Mouse (Mus musculus): ENCODE measurements around the gene Kazn.

Kazn gene

DNA sequence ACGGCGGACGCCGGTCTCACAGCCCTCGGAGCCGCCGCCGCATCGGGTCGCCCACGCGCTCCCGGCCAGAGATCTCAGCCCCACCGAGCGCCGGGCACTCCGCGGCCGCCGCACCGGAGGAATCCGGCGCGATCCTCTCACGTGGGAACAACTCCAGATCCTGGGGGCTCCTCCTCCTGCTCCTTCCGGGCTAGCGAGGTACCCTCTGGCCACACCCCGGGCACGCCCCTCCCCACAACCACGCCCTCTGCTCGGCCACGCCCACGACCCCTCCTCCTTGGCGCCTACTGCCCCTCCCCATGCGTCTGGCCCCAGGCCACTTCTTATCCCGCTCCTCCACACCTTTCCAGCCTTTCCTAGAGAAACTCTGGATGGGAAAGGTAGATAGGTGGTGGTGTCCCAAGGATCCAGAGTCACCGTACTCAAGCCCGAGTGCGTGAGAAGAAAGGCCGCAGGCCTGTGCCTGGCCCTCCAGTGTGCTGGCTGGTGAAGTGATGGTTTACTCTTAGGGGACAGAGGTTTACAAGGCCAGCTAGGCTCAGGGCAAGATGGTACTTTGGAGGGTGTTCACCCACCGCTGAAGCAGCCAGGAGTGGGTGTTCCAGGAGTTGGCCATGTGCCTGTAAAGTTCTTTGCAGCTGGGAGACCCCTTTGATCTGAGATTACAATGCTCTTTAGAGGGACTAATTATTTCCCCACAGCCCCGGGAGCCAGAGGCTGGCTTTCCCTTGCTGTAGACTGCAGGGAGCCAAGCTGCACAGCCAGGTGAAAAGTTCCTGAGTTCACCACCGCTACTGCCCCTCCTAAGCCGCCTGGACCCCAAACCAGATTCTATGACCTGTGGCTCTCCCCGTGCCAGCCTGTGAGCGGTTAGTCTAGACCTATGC lies at the start of gene Kazn:
Gene Kazn (minus strand): TSS at position 162 of the 887 bp plus-strand sequence.
- DNase-seq, result peak; percentile 81

DNA sequence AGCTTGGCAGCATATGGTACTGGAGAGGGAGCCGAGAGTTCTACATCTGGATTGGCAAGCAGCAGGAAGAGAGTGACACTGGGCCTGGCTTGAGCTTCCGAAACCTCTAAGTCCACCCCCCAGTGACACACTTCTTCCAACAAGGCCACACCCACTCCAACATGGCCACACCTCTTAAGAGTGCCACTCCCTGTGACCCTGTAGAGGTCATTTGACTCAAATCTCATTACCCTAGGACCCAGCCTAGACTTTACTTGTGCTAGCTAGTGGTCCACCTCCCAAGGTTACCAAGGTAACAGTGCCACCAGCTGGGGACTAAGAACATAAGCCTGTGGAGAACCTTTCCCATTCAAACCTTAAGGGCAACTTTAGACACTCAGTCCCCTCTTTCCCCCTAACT lies 46.3 kb upstream of the Kazn start:
- no peak for DNase-seq

DNA sequence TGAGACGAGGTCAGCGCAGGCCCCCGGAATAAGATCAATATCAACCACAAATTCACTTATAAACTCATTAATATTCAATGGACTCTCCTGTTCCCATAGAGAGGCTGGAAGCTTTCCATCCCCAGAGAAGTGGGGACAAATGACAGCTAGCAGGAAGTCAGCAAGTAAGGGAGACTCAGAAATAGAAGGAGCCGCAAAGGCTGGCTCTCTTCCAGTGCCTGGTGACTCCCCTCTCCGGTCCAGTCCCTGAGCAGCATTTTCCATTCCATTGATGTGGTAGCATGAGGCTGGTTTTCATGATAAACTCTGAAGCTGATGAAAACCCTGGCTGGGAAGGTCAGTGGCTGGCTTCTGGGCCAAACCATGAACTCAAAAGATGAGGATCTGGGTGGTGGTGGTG lies 44.7 kb upstream of the Kazn start:
- no peak for DNase-seq

DNA sequence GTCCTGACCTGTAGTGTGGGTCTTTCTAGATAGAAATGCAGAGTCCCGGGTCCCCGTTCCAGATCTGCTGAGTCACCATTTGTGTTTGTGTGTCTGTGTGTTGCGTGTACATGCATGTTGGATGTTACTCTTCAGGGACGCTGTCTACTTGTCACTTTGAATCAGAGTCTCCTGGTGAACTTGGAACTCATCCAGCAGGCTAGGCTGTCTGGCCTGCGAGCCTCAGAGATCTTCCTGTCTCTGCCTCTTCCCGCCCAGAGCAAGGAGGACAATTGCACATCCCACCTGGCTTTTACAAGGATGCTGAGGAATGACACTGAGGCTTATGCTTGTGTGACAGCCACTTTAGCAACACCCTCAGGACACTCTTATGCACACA lies 39.0 kb upstream of the Kazn start:
- DNase-seq, result peak; percentile 48

DNA sequence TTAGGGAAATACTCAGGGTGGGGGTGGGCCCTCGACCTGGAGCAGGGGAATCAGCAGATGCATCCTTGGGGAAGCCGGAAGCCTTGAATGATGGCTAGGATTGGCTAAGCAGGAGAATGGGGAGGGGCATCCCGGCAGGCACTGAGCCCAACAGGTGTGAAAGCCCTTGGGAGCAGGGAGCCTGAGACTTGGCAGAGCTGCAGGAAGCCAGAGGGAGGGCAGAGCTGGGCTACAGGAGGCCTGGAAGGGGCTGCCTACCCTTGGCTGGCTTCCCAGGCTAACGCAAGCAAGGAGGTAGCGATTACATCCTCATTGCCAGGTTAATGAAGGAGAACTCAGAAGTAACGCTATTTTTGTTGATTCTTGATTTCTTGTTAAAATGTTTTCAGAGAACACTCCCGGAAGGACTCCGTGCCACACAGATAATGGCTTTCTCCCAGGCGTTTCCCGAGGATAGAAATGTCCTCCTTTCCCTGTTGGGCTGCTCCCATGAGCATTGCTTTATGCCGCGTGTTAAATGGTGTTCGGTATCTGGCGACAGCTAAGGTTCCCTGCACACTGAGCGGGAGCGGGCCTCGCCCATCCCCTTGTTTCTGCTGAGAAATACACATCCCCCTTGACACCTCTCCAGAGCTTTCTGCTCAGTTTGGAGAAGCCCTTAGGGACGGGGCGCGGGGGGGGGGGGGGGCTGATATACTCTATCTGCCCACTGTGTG lies 38.4 kb upstream of the Kazn start:
- DNase-seq, result peak; percentile 72

DNA sequence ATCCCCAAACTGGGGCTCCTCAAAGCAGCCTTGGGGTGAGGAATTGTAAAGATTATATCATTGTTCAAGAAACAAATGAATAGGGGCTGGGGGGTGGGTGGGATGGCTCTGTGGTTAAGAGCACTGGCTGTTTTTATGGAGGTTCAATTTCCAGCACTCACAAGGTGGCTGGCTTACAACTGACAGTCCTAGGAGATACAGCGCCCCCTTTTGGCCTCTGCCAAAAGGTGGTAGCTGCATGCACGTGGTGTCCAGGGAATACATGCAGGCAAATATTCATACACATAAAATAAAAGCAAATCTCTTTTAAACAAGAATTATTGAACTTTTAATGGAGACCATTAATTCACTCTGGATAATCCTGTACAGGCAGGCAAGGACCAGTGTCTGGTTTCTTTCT lies 36.0 kb upstream of the Kazn start:
- no peak for DNase-seq

DNA sequence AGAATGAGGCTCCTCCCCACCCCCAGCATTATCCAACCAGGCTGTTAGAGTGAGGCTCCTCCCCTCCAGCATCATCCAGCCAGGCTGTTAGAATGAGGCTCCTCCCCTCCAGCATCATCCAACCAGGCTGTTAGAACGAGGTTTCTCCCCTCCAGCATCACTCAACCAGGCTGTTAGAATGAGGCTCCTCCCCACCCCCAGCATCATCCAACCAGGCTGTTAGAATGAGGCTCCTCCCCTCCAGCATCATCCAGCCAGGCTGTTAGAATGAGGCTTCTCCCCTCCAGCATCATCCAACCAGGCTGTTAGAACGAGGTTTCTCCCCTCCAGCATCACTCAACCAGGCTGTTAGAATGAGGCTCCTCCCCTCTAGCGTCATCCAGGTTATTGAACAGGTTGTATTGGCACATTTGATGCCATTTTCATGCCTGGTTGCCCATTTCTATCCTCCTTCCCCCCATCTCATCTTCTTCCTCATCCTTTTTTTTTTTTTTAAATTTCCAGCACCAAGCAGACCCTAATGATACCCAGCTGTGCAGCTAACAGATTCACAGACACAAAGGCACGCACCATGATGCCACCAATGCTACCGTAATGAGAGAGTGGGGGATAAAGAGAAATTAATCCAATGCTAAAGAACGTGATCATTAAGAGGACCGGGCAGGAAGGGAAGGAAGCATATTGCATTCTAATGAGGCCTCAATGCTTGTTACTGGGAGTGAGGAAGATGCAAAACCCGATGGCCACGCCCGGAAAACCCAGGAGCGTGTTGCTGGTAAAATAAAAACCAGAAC lies 35.4 kb upstream of the Kazn start:
- DNase-seq, result no peak

DNA sequence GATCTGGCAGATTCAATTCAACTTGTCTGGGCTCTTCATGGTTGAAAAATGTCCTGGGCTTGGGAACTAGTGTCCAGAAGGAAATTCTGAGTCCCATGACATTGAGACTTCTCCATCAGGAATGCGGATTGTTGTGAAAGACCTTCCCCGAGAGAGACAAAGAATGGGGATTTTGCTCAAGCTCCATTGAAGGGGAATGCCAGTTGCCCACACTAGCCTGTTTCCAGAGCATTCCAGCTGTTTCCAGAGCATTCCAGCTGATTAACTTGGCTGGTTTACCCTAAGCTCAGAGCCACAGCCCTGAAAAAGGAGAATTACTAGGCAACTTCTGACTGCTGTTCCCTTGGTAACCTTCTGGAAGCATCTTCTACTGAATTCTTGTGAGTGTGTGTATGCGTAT lies 32.3 kb upstream of the Kazn start:
- DNase-seq, result no peak

DNA sequence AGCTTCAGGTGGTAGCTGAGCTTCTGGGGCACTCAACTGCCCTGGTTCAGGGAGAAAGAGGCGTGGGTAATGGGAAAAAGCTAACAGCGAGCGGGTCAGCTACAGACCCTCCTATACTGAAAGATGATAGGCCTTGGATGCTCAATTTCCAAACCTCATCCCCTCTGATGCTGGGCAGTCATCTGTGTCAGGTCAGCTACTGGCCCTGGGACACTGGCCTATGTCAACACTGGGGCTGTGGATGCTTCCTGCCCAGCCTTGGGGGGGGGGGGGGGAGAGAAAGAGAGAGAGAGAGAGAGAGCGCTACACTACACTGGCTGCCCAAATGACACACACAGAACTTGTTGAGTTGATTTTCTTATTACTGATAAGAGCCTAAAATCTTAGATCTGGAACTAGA lies 28.6 kb upstream of the Kazn start:
- no peak for DNase-seq

DNA sequence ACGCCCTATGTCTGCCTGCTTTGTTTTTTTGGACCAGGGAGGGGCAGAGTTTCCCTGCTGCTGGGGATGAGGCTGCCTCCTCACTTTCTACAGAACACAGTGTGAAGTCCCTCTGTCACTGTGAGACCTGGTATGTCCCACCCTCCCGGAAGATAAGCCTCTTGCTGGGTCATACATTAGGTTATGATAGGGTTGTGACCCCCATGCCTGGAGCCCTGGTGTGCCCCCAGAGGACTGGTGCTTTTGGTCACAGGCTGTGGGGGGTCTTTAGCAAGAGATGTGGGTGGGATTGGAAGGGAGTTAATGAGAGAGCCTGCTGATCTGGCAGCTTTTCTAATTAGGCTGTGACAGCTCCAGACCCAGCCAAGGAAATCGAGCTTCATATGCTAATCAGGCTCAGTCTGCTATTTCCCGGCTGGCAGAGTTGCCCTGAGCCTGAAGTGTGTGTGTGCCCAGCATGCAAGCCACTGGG lies 28.2 kb upstream of the Kazn start:
- peak; percentile 45 for DNase-seq

DNA sequence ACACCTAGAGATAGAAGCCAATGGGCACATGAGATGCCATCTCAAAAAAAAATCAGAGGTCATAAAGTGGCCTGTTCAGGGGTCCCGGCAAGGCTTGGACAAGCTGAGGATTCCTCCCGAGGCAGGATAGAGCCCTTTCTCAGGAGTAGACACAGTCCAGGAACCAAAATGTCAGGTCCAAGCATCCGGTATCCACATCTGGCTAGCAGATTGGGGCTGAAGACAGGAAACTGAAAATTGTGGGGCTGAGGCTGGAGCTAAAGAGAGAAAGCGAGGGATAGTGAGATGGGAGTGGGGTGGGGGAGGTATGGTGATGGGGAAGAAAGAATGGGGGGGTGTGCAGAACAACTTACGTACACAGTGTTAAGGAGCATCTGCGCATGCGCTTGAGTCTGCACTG lies 25.1 kb upstream of the Kazn start:
- DNase-seq, result no peak

DNA sequence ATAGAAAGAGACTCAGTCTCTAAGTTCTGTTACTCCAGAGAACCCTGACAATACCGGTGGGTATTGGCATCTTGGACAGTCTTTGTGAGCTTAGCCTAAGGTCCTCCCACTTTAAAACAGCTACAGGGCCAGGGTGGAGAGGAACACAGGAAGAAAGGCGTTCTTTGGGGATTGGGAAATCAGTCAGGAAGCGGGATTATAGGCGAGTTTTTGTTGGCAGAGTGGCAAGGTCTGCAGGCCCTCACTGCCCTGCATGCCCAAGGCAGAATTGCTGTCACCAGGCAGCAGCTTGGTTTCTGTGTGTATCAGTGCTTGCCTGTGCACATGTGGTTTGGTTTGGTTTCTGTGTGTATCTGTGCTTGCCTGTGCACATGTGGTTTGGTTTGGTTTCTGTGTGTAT lies 22.5 kb upstream of the Kazn start:
- DNase-seq, result no peak

DNA sequence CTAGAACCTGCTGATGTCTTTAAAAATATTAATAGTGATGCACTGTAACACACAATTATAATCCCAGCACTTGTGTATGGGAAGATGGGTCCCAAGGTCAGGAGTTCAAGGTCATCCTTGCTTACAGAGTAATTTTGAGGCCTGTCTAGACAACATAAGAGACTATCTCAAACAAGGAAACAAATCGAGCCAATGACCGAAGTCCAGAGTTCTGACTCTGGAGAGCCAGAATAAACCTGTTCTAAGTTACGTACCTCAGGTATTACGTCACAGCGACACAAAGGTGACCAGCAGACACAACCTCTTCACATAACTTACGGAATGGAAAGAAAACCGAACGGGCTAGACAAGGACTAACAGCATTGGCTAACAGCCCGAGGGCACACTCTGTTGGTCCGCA lies 19.5 kb upstream of the Kazn start:
- DNase-seq, result no peak

DNA sequence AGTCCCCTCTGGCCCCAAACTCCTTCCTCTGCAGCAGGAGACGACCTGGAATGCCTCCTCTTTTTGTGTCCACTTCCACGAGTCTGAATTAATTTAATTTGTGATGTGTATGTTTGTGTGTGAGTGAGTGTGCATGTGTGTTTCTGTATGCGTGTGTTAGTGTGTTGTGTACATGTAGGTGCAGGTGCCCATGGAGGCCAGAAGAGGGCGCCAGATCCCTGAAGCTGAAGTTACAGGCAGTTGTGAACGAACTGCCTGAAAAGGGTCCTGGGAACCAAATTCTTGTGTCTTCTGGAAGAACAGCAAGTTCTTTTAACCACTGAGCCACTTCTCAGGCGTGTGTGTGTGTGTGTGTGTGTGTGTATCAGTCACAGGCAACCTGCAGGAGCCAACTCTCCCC lies 14.9 kb upstream of the Kazn start:
- no peak for DNase-seq

DNA sequence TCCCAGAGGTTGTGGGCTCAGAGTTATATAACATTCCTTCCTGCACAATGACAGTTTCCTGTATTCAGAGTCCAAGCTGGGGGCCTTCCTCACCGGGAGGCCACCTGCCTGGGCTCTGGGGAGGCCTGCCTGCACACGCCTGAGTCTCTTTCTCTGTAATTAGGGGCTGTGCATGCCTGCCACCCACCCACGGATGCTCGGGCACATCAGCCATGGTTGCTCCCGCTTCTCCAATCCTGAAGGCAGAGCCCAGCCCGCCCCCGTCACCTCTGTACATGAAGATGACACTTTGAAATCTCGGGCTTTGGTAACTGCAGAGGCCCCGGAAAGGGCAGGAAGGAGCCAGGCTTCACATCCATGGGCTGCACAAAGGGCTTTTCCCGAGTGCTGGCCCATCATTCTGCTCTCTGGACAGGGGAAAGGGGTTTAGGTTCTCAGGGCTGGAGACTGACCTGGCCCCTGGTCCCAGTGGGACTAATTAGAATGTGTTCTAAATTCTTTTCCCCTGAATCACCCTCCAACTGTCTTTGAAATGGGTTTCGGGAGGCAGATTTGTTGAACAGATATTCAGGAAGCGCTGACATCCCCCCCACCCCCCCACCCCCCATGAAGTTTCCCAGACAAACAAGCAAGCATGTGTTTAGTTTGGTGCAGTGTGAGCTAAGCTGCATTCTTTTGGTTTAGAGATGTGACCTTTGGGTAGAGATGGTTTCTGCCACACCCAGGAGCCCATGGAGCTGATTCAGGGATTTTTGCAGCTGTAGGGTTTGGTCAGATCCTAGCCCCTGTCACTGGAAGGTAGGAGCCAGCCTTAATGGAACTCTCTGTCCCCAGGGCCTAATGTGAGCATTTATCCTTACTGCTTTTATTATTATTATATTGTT lies 12.5 kb upstream of the Kazn start:
- no peak for DNase-seq

DNA sequence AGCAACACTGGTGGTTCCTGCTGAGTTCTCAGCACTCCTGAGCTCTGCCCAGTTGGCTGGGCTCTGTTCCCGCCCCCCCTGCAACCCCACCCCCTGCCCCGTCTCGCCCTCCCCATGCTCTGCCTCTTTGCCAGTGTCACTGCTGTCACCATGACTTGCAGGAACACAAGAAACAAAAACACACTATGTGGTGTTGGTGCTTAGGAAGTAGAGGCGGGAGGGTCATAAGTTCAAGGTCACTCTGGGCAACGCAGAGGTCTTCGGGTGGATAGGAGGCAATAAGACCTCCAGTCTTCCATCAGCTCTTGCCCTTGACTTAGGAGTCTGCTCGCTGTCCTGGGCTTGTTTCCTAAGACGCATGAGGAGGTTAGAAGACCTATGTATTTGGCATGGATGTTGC lies 10.9 kb upstream of the Kazn start:
- no peak for DNase-seq

DNA sequence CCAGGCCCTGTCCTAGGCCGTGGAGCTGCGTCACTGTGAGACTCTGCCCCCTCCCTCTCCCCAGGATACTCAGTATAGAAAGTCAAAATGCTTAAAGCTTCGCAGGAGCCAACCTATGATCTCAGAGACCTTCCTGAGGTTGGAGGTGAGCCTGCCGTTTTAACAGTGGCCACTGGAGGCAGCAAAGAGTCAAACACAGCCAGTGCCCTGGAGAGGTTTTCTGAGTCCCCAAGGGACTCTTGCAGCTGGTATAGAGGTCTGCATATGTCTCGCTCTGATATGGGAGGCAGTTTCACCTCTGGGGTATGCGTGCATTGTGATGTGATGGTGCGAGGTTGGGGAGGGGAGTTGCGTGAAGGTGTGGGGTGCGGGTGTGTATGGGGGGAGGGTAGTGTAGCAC lies 10.2 kb upstream of the Kazn start:
- DNase-seq, result peak; percentile 59

DNA sequence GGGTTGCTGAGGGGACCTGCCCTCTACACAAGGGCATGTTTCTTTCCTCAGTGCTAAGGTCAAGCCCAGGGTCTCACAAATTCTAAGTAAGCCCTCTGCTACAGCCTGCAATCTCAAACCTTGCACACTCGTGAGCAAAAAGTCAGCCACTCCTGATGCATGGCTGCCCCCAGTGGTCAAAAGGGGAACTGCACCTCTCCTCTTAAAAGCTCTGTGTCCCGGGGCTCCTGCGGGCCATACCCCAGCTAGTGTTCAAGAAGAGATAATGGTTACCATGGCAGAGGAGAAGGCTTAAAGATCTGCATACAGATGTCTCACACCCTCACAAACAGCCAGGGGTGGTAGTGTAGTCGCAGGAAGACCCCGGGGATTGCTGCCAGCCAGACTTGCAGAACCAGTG lies 9.2 kb upstream of the Kazn start:
- peak; percentile 77 for DNase-seq

DNA sequence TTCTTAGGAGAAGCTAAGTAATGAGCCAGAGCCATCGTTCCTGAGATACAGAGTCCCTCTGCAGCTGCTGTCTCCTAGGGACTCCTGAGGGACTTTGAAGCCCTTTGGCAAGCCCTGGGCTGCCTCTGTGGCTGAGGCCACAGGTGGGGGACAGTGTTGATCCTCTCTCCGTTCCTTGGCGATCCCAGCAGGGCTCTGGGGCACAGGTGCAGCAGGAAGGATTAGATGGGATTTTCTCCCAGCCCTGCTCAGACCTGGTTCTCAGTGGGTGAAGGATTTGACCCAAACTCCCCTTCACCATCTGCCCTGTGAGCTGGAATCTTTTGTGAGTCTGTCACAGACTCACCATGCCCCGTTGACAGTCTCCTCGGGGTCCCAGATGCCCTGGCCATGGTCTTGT lies 7.5 kb upstream of the Kazn start:
- no peak for DNase-seq

DNA sequence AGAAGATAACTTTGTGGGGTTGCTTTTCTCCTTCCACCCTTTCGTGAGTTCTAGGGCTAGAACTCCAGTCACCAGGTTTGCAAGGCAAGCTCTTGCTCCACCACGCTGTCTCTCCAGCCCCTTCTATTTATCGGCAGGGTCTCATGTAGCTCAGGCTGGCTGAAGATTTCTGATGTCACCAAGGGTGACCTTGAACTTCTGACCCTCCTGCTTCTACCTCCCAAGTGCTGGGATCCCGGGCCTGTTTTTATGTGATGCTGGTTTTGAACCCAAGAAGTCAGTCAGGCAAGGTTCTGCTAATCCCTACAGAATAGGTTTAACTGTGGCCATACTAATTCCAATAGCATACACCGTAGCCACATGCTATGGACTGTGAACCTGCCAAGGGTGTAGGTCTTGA lies 5.4 kb upstream of the Kazn start:
- DNase-seq, result no peak

DNA sequence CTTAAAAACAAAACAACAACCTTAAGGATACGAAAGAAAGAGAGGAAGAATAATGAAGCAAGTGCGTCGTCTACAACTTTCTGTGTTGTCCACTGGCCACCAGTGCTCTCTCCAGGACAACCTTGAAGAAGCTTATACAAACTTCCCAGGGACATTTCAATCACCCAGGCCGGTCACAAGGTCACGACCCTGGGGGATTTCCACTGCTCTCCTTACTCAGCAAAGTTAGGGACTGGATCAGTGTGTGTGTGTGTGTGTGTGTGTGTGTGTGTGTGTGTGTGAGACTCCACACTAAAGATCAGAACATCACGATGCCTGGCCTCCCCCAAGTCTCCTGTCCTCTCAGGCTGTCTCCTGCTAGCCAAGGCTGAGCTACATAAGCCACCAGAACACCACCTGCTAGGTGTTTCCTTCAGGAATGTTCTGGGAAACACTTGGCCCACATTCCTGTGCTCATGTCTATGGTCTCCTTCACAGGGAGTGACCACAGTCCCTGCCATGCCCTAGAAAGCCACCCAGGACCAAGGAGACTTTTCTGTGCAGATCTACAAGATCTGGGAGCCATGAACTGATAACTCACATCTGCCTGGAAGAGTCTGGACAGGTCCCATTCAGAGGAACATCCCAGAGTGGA lies 3.7 kb upstream of the Kazn start:
- no peak for DNase-seq

DNA sequence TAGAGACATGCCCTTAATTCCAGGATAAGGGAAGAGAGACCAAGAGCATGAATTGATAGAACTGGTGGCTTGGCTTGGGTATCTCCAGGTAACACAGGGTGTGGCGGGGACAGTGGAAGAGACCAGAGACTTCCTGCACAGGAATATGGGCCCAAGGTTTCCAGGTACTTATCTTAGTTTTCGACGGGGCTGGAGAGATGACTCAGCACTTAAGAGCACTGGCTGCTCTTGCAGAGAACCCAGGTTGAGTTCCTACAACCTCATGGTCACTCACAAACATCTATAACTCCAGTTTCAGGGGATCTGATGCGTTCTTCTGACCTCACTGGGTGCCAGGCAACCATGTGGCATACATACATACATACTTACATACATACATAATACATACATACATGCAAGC lies 3.0 kb upstream of the Kazn start:
- no peak for DNase-seq

Data from cerebellum, adult 9-11 months (tissue).